Mouse (Mus musculus): ENCODE measurements around the gene Tigd3.

DNA sequence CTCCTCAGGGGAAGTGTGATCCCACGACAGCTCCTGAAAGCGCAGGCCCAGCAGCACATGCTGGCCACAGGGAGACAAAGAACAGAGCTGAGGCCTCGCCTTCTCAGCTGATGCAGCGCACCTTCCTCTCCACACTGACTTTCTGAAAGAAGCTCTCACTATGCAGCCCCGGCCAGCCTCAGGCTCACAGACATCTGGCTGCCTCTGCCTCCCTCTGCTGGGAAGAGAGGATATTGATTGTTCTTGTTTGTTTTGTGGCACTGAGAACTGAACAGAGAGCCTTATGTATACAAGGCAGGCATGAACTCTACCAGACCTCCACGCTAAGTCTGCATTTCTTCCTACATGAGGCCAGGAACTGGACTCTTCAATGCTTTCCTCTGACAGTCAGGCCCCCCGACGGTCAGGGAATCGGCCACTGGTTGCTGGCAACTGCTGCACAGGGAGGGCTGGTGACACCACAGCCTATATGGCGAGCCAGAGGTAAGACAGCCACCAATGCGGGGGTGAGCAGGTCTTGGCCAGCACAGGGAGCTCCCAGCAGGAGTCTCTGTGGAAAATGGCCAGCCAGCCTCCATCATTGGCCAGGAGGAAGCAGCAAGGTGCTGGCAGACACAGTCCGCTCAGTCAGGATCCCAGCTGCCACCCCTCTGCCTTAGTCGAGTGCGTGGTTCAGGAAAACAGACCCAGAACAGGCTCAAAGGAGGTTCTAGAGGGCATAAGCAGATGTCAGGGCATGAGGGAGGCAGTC lies 31.4 kb downstream of the Tigd3 start:
- TF ChIP-seq CTCF (IDR thresholded peaks at IDR 0.05; ENCODE audit: control insufficient read depth, insufficient read depth, insufficient replicate concordance, low read depth, low read length) (no peak), POLR2A (IDR thresholded peaks at IDR 0.05; ENCODE audit: control insufficient read depth, low read depth, low read length) (no peak)
